Mouse (Mus musculus) cerebellum, adult (tissue): ENCODE results near the gene Cmpk2.
A peak's percentile ranks its signal among the peaks of the same experiment; 100 is the strongest.
"Not testable (repeated sequence)": the region's sequence is repeated elsewhere in the genome, so short reads cannot be mapped to it uniquely, and the experiment has no call there.

Source experiments
- ATAC-seq: cut with Nextera tagmentation; 2 replicates; pipeline ENCODE4 v1.9.2; 2017; ENCODE audit warnings: mild to moderate bottlenecking, moderate library complexity, mixed read lengths; ENCODE audit not compliant: insufficient number of reproducible peaks, low FRiP score, low TSS enrichment

The Cmpk2 gene

DNA sequence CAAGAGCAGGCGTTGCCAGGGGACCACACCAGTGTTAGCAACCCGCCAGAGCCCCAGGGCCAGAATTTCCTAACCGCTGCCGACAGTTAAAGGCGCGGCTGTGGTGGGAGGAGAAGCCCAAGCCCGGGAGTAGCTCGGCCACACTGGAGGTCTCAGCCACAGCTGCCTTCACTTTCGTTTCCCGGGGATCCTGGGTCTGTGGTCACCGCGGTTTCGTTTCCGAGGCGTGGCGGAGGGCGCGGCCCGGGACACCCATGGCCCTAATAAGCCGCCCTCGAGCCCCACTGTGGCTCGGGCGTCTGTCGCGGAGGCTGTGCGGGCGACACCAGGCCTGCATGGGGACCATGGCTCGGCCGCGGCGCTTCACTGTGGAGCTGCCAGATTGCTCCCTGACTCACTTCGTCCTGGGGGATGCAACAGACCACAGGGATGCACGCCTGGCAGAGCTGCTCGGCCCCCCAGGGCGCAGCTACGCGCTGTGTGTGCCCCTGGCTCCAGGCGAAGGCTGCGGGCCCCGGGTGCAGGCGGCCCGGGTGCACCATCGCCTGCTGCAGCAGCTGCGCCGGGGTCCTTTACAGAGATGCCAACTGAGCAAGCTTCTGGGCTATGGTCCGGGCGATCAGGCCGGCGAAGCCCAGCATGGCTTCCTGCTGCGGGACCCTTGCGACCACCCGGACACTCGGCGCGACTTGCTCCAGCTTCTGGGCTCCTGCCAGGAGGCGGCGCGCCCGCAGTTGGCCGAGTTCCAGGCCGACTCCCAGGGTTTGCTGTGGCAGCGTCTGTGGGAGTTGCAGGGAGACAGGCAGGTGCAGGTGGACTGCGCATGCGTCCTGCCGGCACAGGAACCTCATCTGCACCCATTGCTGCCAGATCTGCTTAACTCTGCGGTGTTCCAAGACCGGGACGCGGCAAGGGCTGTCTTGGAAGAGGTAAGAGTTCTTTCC lies at the start of gene Cmpk2:
Gene Cmpk2, plus strand, starts transcription at position 107 of the 944 bp plus-strand sequence.
- ATAC-seq, result peak; percentile 78

DNA sequence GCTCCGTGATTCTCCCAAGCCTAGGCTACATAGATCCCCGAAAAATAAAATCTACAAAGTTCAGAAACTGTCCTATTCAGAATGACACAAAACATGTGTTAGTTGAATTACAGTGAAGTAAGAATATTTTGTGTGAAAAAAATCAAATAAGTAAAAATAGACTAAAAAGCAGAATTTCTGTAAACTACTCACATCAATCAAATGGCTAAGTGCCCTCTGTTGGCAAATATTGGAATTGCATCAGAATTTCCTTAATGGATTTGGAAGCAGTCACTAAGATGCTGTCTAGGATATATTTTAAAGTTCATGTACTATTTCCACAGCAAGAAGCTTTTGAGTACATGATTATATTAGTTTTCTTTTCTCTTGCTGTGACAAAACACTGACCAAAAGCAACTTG lies 44.2 kb upstream of the Cmpk2 start:
- ATAC-seq, result no peak

DNA sequence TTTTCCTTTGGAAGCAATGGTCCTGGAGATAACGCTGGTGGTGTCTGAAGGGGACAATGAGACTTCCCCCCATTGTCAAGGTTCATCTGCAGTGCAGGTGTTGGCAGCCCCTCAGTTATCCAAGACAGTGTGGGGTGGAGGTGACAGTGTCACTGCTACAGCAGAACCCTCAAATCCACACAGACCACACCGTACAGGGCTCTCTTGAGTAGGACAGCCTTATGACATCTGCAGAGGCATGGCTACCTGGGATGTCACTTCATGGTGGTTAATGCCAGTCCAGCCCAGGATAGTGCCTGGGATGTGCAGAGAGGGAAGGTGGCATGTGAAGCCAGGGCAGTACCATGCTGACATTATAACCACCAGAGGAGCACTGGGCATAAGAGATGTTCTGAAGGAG lies 40.2 kb upstream of the Cmpk2 start:
- not testable (repeated sequence) for ATAC-seq

DNA sequence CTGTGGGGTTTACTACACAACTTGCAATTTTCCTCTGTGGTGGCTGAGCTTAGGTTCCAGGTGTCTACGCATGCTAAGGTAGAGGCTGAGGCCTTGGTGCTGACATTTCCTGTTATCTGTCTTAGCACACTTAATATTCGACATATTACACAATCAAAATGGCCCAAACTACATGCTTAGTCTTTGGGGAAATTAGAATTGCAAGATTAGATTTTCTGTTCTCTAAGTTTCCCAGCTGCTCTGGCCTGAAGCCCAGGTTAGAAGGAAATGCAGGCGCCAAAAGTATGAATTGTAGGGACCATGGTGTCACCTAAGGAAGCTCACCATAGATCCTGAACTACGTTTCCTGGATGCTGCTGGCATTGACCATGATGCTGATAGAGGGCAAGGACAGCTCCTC lies 32.7 kb upstream of the Cmpk2 start:
- ATAC-seq, result no peak

DNA sequence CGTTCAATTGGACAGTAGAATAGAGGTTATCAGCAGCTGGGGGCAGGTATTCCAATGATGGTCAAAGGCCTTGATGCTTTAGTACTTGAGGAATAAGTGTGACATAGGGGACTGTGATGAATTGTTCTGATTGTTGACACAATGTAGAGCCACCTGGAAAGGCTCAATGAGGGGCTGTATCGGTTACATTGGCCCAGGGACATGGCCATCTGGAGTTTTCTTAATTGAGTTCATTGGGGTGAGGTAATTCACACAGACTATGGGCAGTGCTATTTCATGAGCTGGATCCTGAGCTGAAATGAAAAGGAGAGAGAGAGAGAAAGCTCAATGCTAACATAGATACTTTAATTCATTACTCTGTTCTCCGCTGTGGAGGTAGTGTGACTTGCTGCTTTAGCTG lies 31.1 kb upstream of the Cmpk2 start:
- ATAC-seq, result 0 out of 2 replicates have a peak, but pooled peaks have one; percentile 58

- no peak for ATAC-seq
Observed at GRCm38 (mm10) chr12:26439366-26439765, 29.6 kb upstream of the Cmpk2 start.

- peak; percentile 49; the same call in 1 of the 2 replicates for ATAC-seq
Observed at GRCm38 (mm10) chr12:26444054-26444453, 24.9 kb upstream of the Cmpk2 start.

DNA sequence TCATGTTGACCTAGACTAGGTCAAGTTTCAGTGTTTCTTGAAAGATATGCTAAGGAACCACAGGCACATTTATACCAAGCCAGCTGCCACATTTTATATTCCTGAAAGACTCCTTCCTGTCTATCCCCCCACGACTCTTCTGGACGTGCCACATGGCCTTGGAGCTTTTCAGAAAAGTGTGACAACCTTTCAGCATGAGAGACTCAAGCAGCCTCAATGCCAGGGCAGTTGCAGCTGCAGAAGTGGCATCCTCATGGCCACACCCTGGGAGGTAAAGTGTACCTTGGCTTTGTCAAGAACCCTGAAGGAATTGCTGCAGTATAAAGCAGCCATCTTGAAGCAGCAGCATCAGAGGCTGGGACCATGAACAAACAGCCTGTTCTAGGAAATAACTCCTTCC lies 24.5 kb upstream of the Cmpk2 start:
- no peak for ATAC-seq

- no peak for ATAC-seq
Observed at GRCm38 (mm10) chr12:26446377-26447045, 22.5 kb upstream of the Cmpk2 start.

DNA sequence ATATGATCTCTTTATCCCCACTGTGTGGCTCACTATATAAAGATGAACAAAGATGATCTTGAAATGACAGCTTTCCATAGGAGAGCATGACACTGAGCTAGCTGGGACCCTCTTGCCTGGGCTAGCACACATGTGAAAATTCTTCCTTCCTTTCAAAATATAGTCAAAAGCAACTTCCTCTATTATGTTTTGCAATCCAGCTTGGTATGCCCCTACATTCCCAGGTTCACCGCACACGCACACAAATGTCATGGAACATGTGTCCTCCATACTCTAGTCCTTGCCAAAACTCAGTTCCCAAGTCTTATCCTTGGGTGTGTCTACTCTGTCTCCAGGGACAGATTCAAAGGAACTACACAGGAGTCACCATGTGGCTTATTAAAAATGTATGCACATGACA lies 19.5 kb upstream of the Cmpk2 start:
- no peak for ATAC-seq

- no peak for ATAC-seq
Observed at GRCm38 (mm10) chr12:26451150-26451549, 17.9 kb upstream of the Cmpk2 start.

- no peak for ATAC-seq
Observed at GRCm38 (mm10) chr12:26452951-26453350, 16.1 kb upstream of the Cmpk2 start.

DNA sequence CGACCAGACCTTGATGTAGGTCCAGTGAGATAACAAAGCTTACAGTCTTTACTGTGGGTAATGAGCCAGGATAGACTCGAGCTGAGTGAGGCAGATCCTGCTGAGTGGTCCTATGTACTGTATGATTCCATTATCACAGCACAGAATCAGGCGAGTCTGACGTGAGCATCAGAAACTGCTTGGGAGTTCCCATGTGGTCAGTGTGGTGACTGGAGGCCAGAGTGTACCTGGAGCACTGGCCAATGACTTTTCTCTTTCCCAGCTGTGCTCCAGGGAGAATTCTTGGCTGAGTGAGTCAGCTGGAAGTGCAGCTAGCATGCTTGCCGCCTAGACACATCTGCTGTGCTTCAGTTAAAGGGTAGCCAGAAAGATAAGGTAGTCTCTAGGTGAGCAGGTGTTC lies 14.3 kb upstream of the Cmpk2 start:
- no peak for ATAC-seq

DNA sequence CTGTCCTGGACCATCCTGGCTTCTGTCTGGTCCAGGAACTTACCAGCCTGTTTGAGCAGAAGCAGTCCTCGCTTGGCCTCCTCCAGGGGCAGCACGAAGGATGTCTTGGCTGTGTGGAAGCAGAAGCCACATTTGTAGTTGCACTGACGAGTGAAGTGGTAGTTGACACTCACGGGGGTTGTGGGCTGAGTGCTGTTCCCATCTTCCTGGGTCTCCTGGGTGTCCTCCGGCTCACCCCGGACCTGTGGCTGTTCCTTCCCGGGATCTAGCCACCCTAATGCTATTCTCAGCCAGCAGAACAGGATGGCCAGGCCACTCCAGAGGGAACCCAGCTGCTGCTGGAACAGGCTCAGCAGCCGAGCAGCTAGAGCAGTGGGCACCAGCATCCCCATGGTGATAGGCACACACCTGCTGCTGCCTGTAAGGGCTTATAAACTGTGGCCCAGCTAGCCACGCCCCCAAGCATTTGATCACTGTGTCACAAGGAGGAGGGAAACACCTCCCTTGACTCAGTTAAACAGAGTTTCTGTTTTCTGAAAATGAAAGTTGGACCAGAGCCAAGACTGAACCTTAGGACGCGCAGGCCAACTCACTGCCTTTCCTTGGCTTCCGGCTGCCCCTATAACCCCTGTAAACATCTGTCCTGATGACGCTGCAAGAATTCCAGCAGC lies 12.8 kb upstream of the Cmpk2 start, which contains the start of gene Rsad2:
Gene Rsad2, minus strand, starts transcription at position 425 of the 671 bp plus-strand sequence.
- ATAC-seq, result no peak

- no peak for ATAC-seq
Observed at GRCm38 (mm10) chr12:26460091-26460490, 8.9 kb upstream of the Cmpk2 start.

DNA sequence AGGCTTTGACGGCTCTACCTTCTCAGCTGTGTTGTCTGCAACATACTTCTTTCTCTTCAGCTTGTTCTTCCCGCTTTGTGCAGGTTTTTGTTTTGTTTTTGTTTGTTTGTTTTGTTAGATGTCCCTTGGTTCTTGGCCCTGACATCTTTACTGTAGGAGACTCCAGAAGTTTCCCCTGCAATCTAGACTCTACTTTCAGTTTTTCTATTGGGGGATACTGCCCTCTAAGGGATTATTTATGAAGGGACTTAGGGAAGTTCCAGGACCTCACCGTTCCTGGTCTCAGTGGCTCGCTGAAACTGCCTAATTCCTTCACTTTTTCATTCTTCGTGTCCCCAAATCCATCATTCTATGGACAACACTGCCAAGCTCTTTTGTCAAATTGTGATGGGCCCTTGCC lies 3.4 kb upstream of the Cmpk2 start:
- ATAC-seq, result no peak

DNA sequence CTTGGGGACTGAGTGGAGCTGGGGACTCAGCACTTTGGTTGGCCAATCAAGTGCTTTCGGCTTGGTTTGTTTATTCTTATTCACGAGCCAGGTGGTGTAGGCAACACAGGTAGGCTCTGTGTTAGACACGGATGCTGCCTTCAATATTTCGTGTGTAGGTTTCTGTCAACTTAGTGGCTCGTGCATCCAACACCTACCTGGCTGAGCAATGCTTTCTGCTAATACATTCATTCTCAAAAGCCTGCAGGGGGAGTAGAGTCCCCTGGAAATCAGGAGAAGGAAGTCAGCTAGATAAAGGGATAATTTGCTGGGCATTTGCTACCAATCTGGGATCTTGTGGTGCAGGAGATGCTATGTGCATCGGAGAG lies 1.0 kb downstream of the Cmpk2 start:
- ATAC-seq, result peak; percentile 59

DNA sequence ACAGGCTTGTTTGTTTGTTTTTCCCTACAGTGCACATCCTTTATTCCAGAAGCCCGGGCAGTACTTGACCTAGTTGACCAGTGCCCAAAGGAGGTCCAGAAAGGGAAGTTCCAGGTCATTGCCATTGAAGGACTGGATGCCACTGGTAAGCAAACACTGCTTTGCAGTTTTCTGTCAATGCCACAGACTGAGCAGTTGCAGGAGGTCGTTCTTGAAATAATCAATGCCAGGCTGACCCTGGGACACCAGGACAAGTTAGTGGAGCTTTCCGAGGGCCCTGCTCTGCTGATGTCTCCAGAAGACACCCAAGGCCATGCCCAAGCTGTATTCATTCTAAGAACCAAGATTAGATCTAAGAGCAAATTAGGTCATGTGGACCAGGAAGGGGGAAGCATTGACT lies 2.4 kb downstream of the Cmpk2 start:
- no peak for ATAC-seq

GRCm38 (mm10) chr12:26472770-26473481 lies 3.9 kb downstream of the Cmpk2 start:
- no peak for ATAC-seq

DNA sequence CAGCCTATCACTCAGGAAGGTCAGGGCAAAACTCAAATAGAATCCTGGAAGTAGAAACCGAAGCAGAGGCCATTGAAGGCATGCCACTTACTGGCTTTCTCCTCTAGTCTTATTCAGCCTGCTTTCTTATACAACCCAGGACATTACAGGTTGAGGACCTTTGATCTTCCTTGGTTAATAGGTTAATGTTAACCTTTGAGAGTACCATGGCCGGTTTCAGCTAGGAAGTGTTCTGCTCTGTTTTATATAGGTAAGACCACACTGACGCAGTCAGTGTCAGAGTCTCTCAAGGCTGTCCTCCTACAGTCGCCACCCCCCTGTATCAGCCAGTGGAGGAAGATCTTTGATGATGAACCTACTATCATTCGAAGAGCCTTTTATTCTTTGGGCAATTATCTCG lies 4.7 kb downstream of the Cmpk2 start:
- no peak for ATAC-seq
